Mouse (Mus musculus) thymus, postnatal 25 days (tissue): Measurements from ENCODE around the gene Sgip1.

Experiments used
- DNase-seq: peaks from one replicate; pipeline ENCODE4 v3.0.0; 2022

The Sgip1 gene

GRCm38 (mm10) chr4:102840956-102841729 lies 100.0 kb downstream of the Sgip1 start:
- no peak for DNase-seq

- no peak for DNase-seq
These were observed 109.4 kb downstream of the Sgip1 start for GRCm38 (mm10) chr4:102850498-102850897.

- DNase-seq = no peak
These were observed 110.1 kb downstream of the Sgip1 start for GRCm38 (mm10) chr4:102851161-102851560.

GRCm38 (mm10) chr4:102852290-102852689 lies 111.2 kb downstream of the Sgip1 start:
- no peak for DNase-seq

- no peak for DNase-seq
These were observed 111.7 kb downstream of the Sgip1 start for GRCm38 (mm10) chr4:102852808-102853207.

GRCm38 (mm10) chr4:102853330-102854022 lies 112.4 kb downstream of the Sgip1 start:
- no peak for DNase-seq

- DNase-seq = no peak
These were observed 114.1 kb downstream of the Sgip1 start for GRCm38 (mm10) chr4:102854928-102855892.

GRCm38 (mm10) chr4:102856086-102856485 lies 115.0 kb downstream of the Sgip1 start:
- no peak for DNase-seq

- DNase-seq = peak; percentile 63
These were observed 118.4 kb downstream of the Sgip1 start for GRCm38 (mm10) chr4:102859259-102860194.

GRCm38 (mm10) chr4:102862751-102863710 lies 121.9 kb downstream of the Sgip1 start:
- no peak for DNase-seq

- no peak for DNase-seq
These were observed 125.4 kb downstream of the Sgip1 start for GRCm38 (mm10) chr4:102866531-102866930.

- no peak for DNase-seq
These were observed 130.2 kb downstream of the Sgip1 start for GRCm38 (mm10) chr4:102871274-102871673.

- DNase-seq = no peak
These were observed 142.0 kb downstream of the Sgip1 start for GRCm38 (mm10) chr4:102883142-102883541.

GRCm38 (mm10) chr4:102884228-102884627 lies 143.1 kb downstream of the Sgip1 start:
- no peak for DNase-seq

GRCm38 (mm10) chr4:102886459-102886858 lies 145.4 kb downstream of the Sgip1 start:
- no peak for DNase-seq

- DNase-seq = no peak
These were observed 145.8 kb downstream of the Sgip1 start for GRCm38 (mm10) chr4:102886902-102887301.

GRCm38 (mm10) chr4:102887770-102888689 lies 146.9 kb downstream of the Sgip1 start:
- DNase-seq = no peak

GRCm38 (mm10) chr4:102895866-102896265 lies 154.8 kb downstream of the Sgip1 start:
- no peak for DNase-seq

- DNase-seq = no peak
These were observed 157.9 kb downstream of the Sgip1 start for GRCm38 (mm10) chr4:102898987-102899386.

GRCm38 (mm10) chr4:102899683-102900082 lies 158.6 kb downstream of the Sgip1 start:
- no peak for DNase-seq
